Mouse (Mus musculus) layer of hippocampus, postnatal 25 days (tissue): ENCODE measurements around the gene 1110032F04Rik. TPM values are rescaled to one million over a fixed set of nuclear protein-coding genes. Genes with fewer than 3 reads are reported as not detected.
"Not testable (repeated sequence)": the region's sequence is repeated elsewhere in the genome, so short reads cannot be mapped to it uniquely, and the experiment has no call there.

Experiments used
- DNase-seq, 2 experiments: peaks; one replicate each; pipeline ENCODE4 v3.0.0; 2022; ENCODE audit warnings: mixed read lengths in 2 of 2, low spot score in 1 of 2; ENCODE audit errors: extremely low spot score in 1 of 2
- total RNA-seq, 2 experiments: library from RNA; stranded (reverse); gene quantifications; 2 replicates each; pipeline ENCODE4 v1.2.3; 2021

1110032F04Rik gene
- 10 to 100 TPM in 1 of 2 experiments, 1 to 10 TPM in 1; 9.4 to 10.6 TPM for total RNA-seq

GRCm38 (mm10) chr3:68869211-68869690 is at the start of gene 1110032F04Rik:
Gene 1110032F04Rik (plus strand): TSS chr3:68869586.
- DNase-seq, result peak; percentile 24 to 47

- no peak for DNase-seq
Measured at GRCm38 (mm10) chr3:68821406-68821805, 48.0 kb upstream of the 1110032F04Rik start.

- no peak for DNase-seq
Measured at GRCm38 (mm10) chr3:68821926-68822341, 47.5 kb upstream of the 1110032F04Rik start.

- peak in 1 of 2 experiments; percentile 43 for DNase-seq
Measured at GRCm38 (mm10) chr3:68823876-68824764, 45.3 kb upstream of the 1110032F04Rik start.

- DNase-seq, result no peak
Measured at GRCm38 (mm10) chr3:68824765-68825090, 44.7 kb upstream of the 1110032F04Rik start.

- no peak for DNase-seq
Measured at GRCm38 (mm10) chr3:68825151-68825550, 44.2 kb upstream of the 1110032F04Rik start.

GRCm38 (mm10) chr3:68827671-68828070 is 41.7 kb upstream of the 1110032F04Rik start:
- DNase-seq, result no peak

GRCm38 (mm10) chr3:68829944-68830343 is 39.4 kb upstream of the 1110032F04Rik start:
- no peak for DNase-seq

GRCm38 (mm10) chr3:68836857-68837499 is 32.4 kb upstream of the 1110032F04Rik start:
- no peak for DNase-seq

- DNase-seq, result no peak
Measured at GRCm38 (mm10) chr3:68840206-68840605, 29.2 kb upstream of the 1110032F04Rik start.

GRCm38 (mm10) chr3:68844025-68844424 is 25.4 kb upstream of the 1110032F04Rik start:
- DNase-seq, result no peak

GRCm38 (mm10) chr3:68848323-68848722 is 21.1 kb upstream of the 1110032F04Rik start:
- DNase-seq, result no peak

GRCm38 (mm10) chr3:68852414-68852813 is 17.0 kb upstream of the 1110032F04Rik start:
- no peak for DNase-seq

- peak; percentile 10 to 38 for DNase-seq
Measured at GRCm38 (mm10) chr3:68869691-68870567, 543 bp downstream of the 1110032F04Rik start.

GRCm38 (mm10) chr3:68870568-68870950 is 1.2 kb downstream of the 1110032F04Rik start:
- DNase-seq, result no peak

- no peak for DNase-seq
Measured at GRCm38 (mm10) chr3:68874079-68874478, 4.7 kb downstream of the 1110032F04Rik start.

GRCm38 (mm10) chr3:68886845-68887244 is 17.5 kb downstream of the 1110032F04Rik start:
- no peak for DNase-seq

GRCm38 (mm10) chr3:68895426-68895825 is 26.0 kb downstream of the 1110032F04Rik start:
- DNase-seq, result no peak

- DNase-seq, result no peak
Measured at GRCm38 (mm10) chr3:68897154-68897553, 27.8 kb downstream of the 1110032F04Rik start.

- not testable (repeated sequence) for DNase-seq
Measured at GRCm38 (mm10) chr3:68902636-68903035, 33.2 kb downstream of the 1110032F04Rik start.
